Mouse (Mus musculus): ENCODE measurements around the gene Atp8b5.
A peak's percentile ranks its signal among the peaks of the same experiment; 100 is the strongest.

Atp8b5 gene

DNA sequence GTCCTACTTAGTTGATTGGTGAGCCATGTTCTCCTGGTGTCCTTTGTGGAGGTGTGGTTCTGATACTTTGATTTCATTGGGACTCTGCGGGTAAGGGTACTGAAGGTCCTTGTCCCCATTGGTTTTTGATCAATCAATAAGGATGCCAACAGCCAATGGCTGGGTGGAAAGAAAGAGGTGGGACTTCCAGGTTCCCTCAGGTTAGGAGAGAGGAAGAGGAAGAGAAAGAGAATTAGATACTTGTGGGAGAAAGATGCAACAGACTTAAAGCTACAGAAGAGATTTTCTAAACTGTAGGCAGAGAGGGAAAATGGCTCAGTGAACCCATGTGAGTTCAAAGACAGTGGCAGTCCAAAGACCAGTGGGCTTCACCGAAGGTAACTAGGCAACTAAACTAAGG lies 60.2 kb downstream of the Atp8b5 start:
- DNase-seq: no peak

DNA sequence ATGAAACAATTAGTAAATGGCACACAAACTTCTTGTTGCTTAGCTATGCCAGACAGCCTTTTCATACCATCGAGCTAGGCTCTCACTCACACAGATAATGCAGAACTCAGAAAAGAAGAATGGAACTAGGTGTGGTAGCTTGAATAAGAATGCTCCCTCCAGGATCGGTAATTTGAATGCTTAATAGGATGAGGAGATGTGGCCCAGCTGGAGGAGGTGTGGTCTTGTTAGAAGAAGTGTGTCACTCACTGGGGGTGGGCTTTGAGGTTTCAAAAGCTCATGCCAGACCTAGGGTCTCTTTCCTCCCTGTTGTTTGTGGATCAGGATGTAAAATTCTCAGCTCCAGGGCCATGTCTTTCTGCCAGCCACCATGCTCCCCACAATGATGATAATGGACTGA lies 67.8 kb downstream of the Atp8b5 start:
- no peak for DNase-seq

DNA sequence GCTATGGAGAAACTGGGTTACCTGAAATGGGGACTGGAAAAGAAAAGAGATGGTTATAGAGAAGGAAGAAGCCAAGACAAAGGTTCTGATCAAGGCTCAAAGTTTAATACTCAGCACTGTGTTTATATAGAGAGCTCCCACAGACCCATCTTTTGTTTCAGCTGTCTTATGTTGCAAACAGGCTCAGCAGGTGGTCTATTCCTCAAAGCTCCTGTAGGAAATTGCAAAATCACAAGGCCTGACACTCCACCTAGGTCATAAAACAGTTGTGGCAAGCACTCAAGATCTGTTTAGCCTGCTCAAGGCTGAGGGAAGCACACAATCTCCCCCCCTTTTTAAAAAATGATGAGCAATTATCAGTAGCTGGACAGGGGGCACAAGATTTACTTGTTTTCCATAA lies 69.2 kb downstream of the Atp8b5 start:
- DNase-seq: no peak

DNA sequence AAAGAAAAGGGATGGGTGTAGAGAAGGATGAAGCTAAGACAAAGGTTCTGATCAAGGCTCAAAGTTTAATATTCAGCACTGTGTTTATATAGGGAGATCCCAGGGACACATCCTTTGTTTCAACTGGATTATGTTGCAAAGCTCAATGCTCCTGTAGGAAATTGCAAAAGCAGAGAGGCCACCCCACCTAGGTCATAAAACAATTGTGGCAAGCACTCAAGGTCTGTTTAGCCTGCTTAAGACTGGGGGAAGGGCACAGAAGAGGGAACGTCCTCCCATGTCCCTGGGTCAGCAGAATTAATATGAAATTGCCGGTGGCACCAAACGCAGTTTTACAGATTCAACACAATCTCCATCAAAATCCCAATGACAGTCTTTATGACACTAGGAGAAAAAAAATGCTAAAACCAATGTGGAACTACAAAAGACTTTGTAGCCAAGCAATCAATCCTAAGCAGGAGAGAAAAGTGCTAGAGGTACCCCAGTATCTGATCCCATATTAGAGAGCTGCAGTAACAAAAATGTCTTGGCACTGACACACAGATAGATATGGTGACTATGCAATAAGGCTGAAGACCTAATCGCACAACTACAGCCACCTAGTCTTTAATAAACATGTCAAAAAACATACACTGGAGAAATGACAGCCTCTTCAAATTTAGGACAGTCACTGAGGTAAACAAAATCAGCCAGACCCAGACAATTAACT lies 73.3 kb downstream of the Atp8b5 start:
- no peak for DNase-seq

DNA sequence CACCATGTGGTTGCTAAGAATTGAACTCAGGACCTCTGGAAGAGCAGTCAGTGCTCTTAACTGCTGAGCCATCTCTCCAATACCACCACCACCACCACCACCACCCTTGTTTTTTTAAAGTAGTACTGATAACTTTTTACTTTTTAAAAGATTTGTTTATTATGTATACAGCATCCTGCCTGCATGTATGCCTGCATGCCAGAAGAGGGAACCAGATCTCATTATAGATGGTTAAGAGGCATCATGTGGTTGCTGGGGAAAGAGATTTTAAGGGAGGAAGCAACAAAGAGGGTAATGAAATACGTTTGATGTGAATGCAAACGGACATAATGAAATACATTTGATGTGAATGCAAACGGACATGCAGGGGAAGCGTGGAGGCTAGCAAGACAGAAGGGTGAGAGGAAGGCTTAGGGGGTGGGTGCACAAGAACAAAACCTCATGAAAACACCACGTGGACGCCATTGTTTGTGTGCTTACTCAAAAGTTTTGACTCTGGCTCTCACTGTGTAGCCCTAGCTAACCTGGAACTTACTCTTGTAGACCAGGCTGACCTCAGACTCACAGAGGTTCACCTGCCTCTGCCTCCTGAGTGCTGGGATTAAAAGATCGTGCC lies 74.4 kb downstream of the Atp8b5 start:
- DNase-seq: peak; percentile 95

DNA sequence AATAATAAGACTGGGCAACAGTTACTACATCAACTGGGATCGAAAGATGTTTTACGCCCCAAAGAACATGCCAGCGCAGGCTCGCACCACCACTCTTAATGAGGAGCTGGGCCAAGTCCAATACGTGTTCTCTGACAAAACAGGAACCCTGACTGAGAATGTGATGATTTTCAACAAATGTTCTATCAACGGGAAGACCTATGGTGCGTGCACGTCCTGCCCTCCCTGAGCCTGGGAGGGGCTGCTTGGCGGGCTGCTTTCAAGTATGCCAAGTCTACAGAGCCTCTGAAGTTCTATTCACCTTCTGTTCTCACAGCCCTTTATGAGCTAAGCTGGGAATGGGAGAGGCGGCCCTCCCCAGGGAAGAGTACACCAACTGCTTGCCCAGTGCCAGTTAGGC lies 75.5 kb downstream of the Atp8b5 start:
- peak; percentile 56 for DNase-seq

DNA sequence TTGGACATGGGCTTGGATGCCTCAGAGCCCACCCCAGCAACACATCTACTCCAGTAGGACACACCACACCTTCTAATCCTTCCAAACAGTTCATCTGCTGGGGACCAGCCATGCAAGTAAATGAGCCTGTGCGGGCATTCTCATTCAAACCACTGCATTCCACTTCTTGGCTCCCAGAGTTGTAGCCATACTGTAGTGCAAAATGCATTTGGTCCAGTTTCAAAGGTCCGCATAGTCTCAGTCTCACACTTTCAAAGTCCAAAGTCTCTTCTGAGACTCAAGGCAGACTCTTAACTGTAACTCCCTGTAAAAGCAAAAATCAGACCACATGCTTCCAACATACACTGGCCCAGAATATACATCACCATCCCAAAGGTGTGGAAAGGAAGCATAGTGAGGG lies 78.0 kb downstream of the Atp8b5 start:
- no peak for DNase-seq

DNA sequence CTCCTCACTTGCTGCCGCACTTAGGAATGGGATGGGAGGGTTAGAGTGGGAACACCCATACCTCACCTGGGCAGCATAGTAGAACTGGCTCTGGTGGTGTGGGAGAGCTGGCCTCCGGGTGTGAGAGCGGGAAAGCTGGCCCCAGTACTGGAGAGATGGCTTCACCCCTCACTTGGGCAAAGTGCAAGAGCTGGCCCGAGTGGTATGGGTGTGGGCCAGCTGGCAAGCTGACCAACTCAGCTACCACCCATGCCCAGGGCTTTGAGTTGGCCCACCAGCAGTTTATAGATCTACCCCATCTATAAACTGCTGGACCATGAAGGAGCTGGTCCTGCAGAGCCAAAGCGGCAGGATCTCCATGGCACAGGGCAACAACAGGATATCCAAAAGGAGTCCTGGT lies 82.2 kb downstream of the Atp8b5 start:
- DNase-seq: no peak

DNA sequence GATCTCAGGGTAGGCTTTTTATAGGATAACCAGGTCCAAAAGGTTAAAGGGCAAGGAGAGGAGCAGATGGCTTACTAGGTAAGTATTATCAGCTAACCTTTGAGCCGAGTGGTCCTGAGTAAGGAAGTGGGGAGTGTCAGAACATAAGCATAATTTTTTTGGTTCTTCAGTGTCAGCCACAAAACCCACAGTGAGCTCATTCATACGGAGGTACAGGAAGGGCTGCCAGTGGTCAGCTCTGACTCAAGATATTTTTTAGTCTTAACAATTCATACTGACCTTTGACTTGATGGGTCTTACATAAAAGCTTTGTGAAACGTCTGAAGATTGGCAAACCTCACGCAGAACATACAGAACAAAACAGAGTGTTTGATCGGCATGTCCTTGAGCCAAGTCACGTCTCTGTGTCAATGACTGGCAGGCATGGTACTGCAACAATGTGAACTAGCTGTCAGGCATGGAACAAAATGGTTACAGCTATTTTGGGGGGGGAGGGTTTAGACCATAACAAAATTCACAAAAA lies 83.1 kb downstream of the Atp8b5 start:
- no peak for DNase-seq

DNA sequence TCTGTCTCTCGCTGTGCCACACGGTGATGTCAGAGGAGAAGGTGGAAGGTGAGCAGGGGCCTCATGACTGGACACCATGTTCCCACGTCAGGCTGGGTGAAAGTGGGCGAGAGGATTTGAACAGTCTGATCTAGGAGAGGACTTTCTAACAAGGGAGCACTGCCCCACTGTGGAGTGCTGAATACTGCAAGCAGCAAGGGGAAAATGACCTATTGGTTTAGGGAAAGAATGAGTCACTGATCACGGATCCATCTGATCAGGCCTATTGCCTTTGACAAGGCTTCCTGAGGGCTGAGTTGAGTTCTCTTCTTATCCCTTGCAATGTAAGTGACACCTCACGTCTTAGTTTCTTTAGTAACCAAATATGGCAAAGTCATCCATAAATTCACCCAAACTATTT lies 86.7 kb downstream of the Atp8b5 start:
- no peak for DNase-seq

DNA sequence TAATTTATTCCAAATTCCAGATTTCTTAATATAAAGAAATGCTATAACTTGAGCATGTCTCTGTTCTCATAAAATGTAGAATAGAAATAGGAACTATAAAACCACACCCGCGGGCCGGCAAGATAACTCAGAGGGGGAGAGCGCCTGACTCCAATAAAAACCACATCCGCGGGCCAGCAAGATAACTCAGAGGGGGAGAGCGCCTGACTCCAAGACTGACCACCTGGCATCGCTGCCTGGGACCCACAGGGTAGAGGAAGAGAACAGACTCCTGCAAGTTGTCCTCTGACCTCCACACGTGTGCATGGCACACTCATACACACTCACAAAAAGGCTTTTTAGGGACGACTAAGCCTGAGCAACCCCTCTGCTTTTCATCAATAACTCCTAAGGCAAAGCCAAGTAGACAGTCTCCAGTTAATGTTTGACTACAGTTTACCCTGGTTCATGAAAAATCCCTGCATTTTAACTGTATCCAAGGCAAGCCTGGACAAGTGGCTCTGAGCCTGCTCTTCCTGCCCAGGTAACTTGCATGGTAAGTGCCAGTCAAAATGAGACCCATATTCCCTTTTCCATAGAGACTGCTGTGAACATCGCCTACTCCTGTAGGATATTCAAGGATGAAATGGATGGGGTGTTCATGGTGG lies 98.1 kb downstream of the Atp8b5 start:
- DNase-seq: no peak

DNA sequence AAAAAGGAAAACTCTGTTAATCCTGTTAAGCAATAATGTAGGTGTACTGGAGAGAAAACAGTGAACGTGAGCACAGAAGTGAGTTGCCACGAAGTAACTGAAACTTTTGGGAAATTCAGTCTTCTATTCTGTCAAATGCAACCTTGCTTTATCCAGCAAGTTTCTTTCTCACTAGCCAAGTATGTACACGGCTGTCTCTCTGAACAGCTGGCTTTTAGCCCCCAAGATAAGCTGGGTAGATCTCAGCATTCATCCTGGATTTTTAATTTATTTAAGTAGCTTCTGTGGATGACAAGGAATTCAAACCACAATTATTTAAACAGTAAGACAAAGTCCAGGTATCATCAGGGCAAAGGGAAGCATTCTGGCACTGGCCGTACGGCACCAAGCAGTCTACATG lies 100.3 kb downstream of the Atp8b5 start:
- no peak for DNase-seq

DNA sequence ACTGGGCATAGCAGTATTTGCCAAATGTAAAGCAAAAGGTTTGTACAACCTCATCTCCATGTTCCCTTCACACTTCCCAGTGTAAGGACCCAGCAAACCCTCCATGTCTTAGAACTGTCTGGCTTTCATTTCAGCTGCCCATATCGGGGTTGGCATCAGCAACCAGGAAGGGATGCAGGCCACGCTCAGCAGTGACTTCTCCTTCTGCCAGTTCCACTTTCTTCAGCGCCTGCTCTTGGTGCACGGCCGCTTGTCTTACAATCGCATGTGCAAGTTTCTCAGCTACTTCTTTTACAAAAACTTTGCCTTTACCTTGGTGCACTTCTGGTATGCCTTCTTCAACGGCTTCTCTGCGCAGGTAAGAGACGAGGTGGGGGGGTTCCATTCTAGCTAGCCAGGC lies 100.8 kb downstream of the Atp8b5 start:
- no peak for DNase-seq

DNA sequence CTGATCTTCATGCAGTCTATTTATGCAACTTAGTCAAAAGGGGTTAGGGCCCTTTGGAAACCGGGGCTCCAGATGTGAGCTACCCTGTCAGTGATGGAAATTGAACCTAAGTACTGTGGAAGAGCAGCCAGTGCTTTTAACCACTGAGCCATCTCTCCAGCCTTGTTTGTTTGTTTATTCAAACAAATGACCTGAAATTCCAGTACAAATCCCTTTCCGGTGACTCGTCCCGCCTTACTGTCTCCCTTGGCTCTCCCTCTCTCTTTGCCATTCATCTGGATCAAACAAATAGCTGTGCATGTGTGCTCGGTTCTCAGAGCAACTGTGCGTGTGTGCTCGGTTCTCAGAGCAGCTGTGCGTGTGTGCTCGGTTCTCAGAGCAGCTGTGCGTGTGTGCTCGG lies 104.4 kb downstream of the Atp8b5 start:
- no peak for DNase-seq

DNA sequence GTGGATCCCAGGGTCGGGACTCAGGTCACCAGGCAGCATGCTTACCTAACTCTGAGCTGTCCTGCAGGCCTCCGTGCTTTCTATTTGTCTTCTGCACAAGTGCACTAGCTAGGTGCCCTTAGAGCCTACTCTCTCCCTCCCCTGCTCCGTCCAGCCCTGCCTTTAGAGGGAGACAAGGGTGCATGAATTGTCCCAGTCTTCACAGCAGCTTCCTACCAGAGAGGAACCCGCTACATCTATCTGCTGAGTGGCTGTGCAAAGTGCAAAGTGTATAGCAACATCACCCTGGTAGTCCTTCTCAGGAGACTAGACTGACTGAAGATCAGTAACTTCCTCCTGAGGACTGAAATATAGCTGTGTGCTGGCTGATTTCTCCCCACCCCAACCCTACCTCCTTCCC lies 105.2 kb downstream of the Atp8b5 start:
- no peak for DNase-seq

DNA sequence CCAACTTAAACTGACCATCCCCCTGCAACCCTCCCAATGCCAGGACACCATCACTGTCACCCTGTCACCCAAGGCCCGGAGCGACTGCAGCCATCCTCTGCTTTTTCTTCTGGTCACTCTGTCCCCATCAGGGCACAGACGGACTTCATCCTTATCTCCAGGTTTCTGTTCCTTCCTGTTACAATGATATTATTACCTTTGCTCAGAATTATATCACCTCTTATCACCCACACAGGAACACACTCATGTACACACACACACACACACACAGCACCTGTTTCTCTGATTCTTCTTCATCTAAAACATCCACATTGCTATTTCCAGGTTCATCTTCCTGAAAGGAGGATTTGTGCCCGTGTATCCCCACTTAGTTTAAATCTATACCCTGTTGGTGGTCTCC lies 107.3 kb downstream of the Atp8b5 start:
- DNase-seq: no peak

DNA sequence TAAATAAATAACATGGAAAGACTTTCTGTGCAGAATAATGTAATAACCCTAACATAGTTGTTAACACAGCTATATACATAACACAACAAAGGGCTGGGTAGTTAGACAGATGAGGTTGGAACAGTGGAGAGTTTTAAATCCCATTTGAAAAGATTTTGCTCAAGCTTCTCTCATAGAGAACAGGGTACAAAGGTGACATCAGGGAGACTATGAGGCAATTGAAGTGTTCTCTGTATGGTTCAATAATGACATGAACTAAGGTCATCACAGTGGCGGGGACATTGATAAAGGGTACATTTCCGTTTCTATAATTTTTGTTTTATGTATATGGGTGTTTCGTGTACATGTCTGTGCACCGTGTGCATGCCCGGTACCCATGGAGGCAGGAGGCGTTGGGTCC lies 112.6 kb downstream of the Atp8b5 start:
- DNase-seq: no peak

DNA sequence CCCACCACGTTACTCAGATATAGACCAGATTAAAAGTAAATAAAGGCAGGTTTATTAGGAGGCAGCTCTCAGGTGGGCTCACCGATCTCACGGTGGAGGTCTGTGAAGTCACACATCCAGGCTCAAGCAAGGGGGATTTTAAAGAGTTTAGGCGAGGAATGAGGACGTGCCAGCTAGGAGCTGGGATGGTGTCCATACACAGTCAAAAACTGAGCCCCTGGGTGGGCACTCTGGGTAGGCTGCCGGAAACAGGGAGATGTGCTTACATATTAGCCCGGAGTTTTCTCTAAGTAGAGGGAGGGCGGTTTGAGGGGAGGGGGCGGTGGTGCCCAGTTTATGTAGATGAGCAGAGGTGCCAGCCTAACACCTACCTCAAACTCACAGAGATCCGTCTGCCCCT lies 114.0 kb downstream of the Atp8b5 start:
- DNase-seq: no peak

DNA sequence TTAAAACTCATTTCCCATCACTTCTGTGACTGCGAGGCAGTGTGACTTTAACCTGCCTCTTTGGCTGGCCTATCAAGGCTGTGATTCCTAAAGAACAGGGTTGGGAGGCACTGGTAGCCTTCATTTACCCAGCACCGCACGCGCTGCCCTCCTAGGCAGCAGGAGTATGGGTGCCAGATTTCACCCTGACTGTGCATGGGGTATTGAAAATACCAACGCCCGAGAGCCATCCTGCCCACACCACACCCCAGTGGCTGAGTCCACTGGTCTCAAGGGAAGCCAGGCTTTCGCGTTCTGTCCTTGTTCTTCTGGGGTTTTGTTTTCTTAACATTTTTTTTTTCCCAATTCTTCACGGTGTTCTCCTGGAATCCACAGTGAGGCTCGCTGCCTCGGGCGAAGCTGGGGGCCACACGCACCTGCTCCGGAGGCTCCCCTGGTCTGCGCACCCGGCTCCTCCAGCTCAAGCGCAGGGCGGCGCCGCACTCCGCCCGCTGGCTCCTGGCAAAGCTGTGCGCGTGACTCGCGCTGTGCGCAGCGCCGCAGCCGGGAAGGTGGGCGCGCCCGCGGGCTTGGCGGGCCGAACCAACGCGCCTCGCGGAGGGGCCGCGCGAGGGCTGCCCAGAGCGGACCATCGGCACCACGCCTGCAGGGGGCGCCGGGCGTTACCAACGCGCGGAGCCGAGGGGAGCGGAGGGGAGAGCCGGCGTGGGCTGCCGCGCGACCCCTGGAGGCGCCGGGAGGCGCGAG lies 114.6 kb downstream of the Atp8b5 start, which contains the start of gene Rusc2:
Gene Rusc2 (plus strand): TSS at position 572 of the 747 bp plus-strand sequence.
- DNase-seq: peak; percentile 97

DNA sequence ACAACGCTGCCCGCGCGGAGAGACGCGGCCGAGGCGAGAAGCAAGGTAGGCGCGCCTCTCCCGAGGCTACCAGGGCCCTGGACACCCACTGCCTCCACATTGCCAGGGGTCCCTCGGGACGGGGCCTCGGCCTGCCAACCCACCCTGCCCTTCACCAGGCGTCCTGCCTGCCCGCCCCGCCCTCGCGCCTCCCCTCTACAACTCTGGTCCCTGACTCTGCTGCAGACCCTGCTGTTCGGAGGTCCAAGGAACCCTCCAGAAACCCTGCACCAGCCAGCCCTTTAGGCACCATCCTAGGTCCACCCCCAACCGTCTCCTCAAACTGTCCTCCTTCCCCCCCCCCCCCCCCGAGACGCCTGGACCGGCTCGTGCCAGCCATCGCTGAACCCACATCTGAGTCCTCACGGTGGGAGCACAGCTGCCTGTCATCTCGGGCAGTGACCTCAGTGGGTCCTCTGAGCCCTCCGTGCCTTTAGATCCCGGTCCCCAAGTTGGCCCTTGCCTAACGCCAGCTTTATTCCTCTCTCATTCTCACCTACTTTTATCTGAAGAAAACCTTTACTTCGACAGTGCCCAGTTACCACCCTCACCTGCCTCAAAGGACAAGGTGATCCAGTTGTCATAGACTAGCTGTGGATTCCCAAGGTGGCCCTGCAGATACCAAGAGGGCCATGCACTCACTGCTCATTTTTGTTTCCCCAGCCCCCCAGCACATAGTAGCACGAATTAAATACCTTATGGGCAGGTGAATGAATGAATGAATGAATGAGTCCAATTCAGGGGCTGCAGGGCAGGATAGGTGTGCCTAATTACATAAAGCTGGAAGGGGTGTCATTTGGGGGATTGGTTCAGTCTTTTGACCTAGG lies 115.4 kb downstream of the Atp8b5 start:
- no peak for DNase-seq

DNA sequence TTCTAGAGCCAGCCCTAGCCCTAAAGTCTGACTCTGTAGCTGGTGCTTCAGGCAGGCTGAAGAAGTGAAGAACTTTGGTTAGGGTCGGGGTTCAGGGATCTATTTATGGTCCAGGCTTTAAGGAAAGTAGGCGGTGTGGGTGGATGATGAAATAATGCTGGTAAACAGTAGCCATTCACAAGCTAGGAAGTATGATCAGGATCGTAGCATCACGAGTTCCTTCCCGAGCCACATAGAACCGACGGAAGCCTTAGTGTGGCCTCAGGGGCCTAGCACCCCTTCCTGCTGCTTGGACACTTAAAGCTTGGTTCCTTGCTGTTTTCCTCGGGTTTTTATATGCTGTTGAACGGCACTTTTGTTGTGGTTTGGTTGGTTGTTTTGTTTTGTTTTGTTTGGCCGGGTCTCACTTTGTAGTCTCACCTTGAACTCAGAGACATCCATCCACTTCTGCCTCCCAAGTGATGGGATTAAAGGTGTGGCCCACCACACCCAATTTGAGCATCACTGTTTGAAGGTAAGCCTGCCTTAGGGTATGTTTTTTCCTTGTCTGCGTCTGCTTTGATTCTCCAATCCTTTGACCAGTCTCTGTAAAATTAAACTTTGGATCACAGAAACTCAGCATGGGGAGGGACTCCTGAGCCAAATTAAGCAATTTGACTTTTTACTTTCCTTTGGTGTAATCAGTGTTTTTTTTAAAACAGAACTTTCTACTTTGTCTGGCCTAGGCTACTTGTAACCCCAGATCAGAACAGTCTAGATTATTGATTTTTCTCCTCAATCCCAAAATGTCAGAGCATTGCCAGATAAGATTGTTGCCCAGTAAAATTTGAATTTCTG lies 116.5 kb downstream of the Atp8b5 start:
- no peak for DNase-seq

DNA sequence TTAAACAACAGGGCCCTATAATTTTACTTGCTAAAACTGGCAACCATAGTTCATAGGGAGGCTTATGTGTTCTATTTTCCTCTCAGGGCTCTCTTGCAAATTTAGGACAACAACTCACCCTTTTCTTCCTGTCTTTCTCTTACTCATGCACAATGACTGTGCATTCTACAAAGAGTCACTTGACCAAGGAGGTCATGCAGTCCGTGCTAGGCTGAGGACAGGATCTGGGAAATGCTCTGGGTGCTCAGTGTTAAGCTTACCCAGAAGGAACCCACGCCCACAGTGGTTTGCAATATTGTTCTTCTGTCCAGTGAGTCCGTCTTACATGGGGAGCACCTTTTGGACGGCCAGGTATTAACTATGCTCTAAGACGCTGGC lies 117.1 kb downstream of the Atp8b5 start:
- DNase-seq: no peak
